Mouse (Mus musculus) lung, postnatal 0 days (tissue): ENCODE measurements around the gene AI854703.

ENCODE experiments used
- CTCF ChIP-seq: IDR thresholded peaks from 2 replicates; pipeline ENCODE4 v1.5.1; 2016; ENCODE audit warnings: antibody characterized with exemption, mild to moderate bottlenecking
- EP300 ChIP-seq: IDR thresholded peaks from 2 replicates; pipeline ENCODE4 v1.6.1; 2016; ENCODE audit warnings: antibody characterized with exemption, mild to moderate bottlenecking, control low read depth

GRCm38 (mm10) chr6:48608124-48608523, 18.4 kb upstream of the AI854703 start:
- no peak for TF ChIP-seq CTCF
- no peak for TF ChIP-seq EP300
